Mouse (Mus musculus): ENCODE results near the gene Plekhm2.

Plekhm2 gene

GRCm38 (mm10) chr4:141635991-141636390 lies 28.7 kb downstream of the Plekhm2 start:
- DNase-seq (ENCODE audit: inconsistent age in 2 of 2, low spot score in 1 of 2) = no peak

- DNase-seq (ENCODE audit: inconsistent age in 2 of 2, low spot score in 1 of 2) = peak; percentile 64 to 74
These were observed 32.4 kb downstream of the Plekhm2 start for GRCm38 (mm10) chr4:141632111-141632873.

GRCm38 (mm10) chr4:141631250-141631649 lies 33.4 kb downstream of the Plekhm2 start:
- no peak for DNase-seq (ENCODE audit: inconsistent age in 2 of 2, low spot score in 1 of 2)

GRCm38 (mm10) chr4:141630021-141630420 lies 34.7 kb downstream of the Plekhm2 start:
- DNase-seq (ENCODE audit: inconsistent age in 2 of 2, low spot score in 1 of 2) = no peak

- DNase-seq (ENCODE audit: inconsistent age in 2 of 2, low spot score in 1 of 2) = no peak
These were observed 36.0 kb downstream of the Plekhm2 start for GRCm38 (mm10) chr4:141628661-141629060.

GRCm38 (mm10) chr4:141627502-141627901 lies 37.2 kb downstream of the Plekhm2 start:
- DNase-seq (ENCODE audit: inconsistent age in 2 of 2, low spot score in 1 of 2) = no peak

- no peak for DNase-seq (ENCODE audit: inconsistent age in 2 of 2, low spot score in 1 of 2)
These were observed 38.7 kb downstream of the Plekhm2 start for GRCm38 (mm10) chr4:141625774-141626550.

- DNase-seq (ENCODE audit: inconsistent age in 2 of 2, low spot score in 1 of 2) = peak; percentile 64 to 72
These were observed 39.5 kb downstream of the Plekhm2 start for GRCm38 (mm10) chr4:141624983-141625773.

GRCm38 (mm10) chr4:141624134-141624533 lies 40.6 kb downstream of the Plekhm2 start:
- peak in 1 of 2 experiments; percentile 63 for DNase-seq (ENCODE audit: inconsistent age in 2 of 2, low spot score in 1 of 2)

- peak; percentile 91 to 92 for DNase-seq (ENCODE audit: inconsistent age in 2 of 2, low spot score in 1 of 2)
These were observed 41.0 kb downstream of the Plekhm2 start, which contains the start of gene Slc25a34 for GRCm38 (mm10) chr4:141623666-141624065. Gene Slc25a34, minus strand, starts transcription at chr4:141623821.

GRCm38 (mm10) chr4:141623037-141623436 lies 41.7 kb downstream of the Plekhm2 start:
- no peak for DNase-seq (ENCODE audit: inconsistent age in 2 of 2, low spot score in 1 of 2)

GRCm38 (mm10) chr4:141622580-141622979 lies 42.1 kb downstream of the Plekhm2 start:
- no peak for DNase-seq (ENCODE audit: inconsistent age in 2 of 2, low spot score in 1 of 2)

GRCm38 (mm10) chr4:141622091-141622490 lies 42.6 kb downstream of the Plekhm2 start:
- DNase-seq (ENCODE audit: inconsistent age in 2 of 2, low spot score in 1 of 2) = no peak

- no peak for DNase-seq (ENCODE audit: inconsistent age in 2 of 2, low spot score in 1 of 2)
These were observed 43.4 kb downstream of the Plekhm2 start for GRCm38 (mm10) chr4:141621297-141621696.

GRCm38 (mm10) chr4:141619299-141619883 lies 45.3 kb downstream of the Plekhm2 start:
- DNase-seq (ENCODE audit: inconsistent age in 2 of 2, low spot score in 1 of 2) = no peak

- DNase-seq (ENCODE audit: inconsistent age in 2 of 2, low spot score in 1 of 2) = peak; percentile 65 to 87
These were observed 46.0 kb downstream of the Plekhm2 start, which contains the start of gene Tmem82 for GRCm38 (mm10) chr4:141618565-141619243. Gene Tmem82, minus strand, starts transcription at chr4:141618633.

- peak; percentile 56 to 71 for DNase-seq (ENCODE audit: inconsistent age in 2 of 2, low spot score in 1 of 2)
These were observed 46.7 kb downstream of the Plekhm2 start for GRCm38 (mm10) chr4:141617863-141618564.

- DNase-seq (ENCODE audit: inconsistent age in 2 of 2, low spot score in 1 of 2) = peak; percentile 81 to 83
These were observed 47.4 kb downstream of the Plekhm2 start for GRCm38 (mm10) chr4:141617299-141617698.

- no peak for DNase-seq (ENCODE audit: inconsistent age in 2 of 2, low spot score in 1 of 2)
These were observed 47.9 kb downstream of the Plekhm2 start for GRCm38 (mm10) chr4:141616811-141617210.

- DNase-seq (ENCODE audit: inconsistent age in 2 of 2, low spot score in 1 of 2) = no peak
These were observed 49.8 kb downstream of the Plekhm2 start for GRCm38 (mm10) chr4:141614946-141615345.
